Mouse (Mus musculus) right cerebral cortex, postnatal 4 days (tissue): ENCODE measurements around the gene Ildr1.

Source experiments
- DNase-seq: peaks from one replicate; pipeline ENCODE4 v3.0.0-alpha.2; 2022

The Ildr1 gene

GRCm38 (mm10) chr16:36772996-36773395, 79.2 kb downstream of the Ildr1 start:
- DNase-seq: no peak

GRCm38 (mm10) chr16:36775658-36776057, 81.9 kb downstream of the Ildr1 start:
- no peak for DNase-seq
